Mouse (Mus musculus) bone marrow, adult 2 months (tissue): Measurements from ENCODE around the gene Dbh.

ENCODE experiments used
- CTCF ChIP-seq: fragments of 200-500 bp; IDR thresholded peaks from 2 replicates; pipeline ENCODE4 v1.5.1; 2011; ENCODE audit warnings: low read length, control low read depth; ENCODE audit not compliant: control insufficient read depth, insufficient read depth
- POLR2A ChIP-seq: fragments of 200-500 bp; IDR thresholded peaks from 2 replicates; pipeline ENCODE4 v1.6.1; 2011; ENCODE audit warnings: low read depth, mild to moderate bottlenecking, control low read depth, low read length, borderline replicate concordance; ENCODE audit not compliant: control insufficient read depth

DNA sequence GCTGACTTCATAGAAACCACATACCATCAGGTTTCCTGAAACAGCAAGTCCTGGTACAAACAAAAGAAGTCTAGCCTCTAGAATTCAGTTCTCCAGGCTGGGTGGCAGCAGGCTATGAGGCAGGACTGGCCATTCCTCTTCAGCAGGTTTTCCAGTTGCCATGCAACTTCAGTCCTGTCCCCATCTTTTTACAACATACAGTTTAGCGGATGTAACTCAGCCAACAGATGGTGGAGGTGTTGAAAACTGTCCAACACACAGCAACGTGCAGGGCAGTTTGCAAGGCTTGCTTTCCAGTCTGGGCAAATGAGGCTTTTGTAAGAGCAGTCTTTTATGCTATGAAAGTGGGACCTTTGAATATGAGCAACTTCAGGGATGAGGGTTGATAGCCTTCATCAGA, 20.1 kb upstream of the Dbh start:
- TF ChIP-seq CTCF (no peak), POLR2A (no peak)
